Mouse (Mus musculus) heart, embryonic 14.5 days (tissue): Measurements from ENCODE around the gene Cyb5b. TPM values are rescaled to one million over a fixed set of nuclear protein-coding genes. Genes with fewer than 3 reads are reported as not detected.

Source experiments
- ATAC-seq: fragments of 200-750 bp; cut with Nextera tagmentation; 2 replicates; pipeline ENCODE4 v1.8.0; 2017; ENCODE audit warnings: low read depth, moderate TSS enrichment; ENCODE audit not compliant: insufficient number of reproducible peaks, insufficient read depth, low FRiP score
- H3K27ac ChIP-seq, 2 experiments: fragments of 200-500 bp in 1 of 2; fragments of 300-500 bp in 1 of 2; sonication (generic) in 1 of 2; replicated peaks in 1 of 2; 2 replicates each; pipeline ENCODE4 v1.5.1; 2012 to 2014; ENCODE audit warnings: low read depth in 2 of 2, low read length in 2 of 2, control low read depth in 1 of 2, mild to moderate bottlenecking in 1 of 2, mixed read lengths in 1 of 2; ENCODE audit not compliant: control insufficient read depth in 1 of 2, insufficient read depth in 1 of 2
- H3K27me3 ChIP-seq: fragments of 300-500 bp; sonication (generic); 2 replicates; pipeline ENCODE4 v1.6.1; 2014; ENCODE audit warnings: mild to moderate bottlenecking, low read length, control low read depth; ENCODE audit not compliant: control insufficient read depth, insufficient read depth
- H3K36me3 ChIP-seq: fragments of 300-500 bp; sonication (generic); 2 replicates; pipeline ENCODE4 v1.6.1; 2014; ENCODE audit warnings: mild to moderate bottlenecking, control low read depth, low read length, mixed read lengths; ENCODE audit not compliant: control insufficient read depth, insufficient read depth
- H3K4me1 ChIP-seq, 2 experiments: fragments of 200-500 bp in 1 of 2; fragments of 300-500 bp in 1 of 2; sonication (generic) in 1 of 2; 2 replicates each; pipeline ENCODE4 v1.6.1; 2012 to 2014; ENCODE audit warnings: low read length in 2 of 2, control low read depth in 1 of 2, mixed read lengths in 1 of 2; ENCODE audit not compliant: control insufficient read depth in 2 of 2, insufficient read depth in 2 of 2
- H3K4me2 ChIP-seq: fragments of 300-500 bp; sonication (generic); 2 replicates; pipeline ENCODE4 v1.6.1; 2014; ENCODE audit warnings: mild to moderate bottlenecking, low read length
- H3K4me3 ChIP-seq, 2 experiments: fragments of 200-500 bp in 1 of 2; fragments of 300-500 bp in 1 of 2; sonication (generic) in 1 of 2; 2 replicates each; pipeline ENCODE4 v1.5.1; 2012 to 2014; ENCODE audit warnings: low read length in 2 of 2, mild to moderate bottlenecking in 2 of 2, control low read depth in 1 of 2, low read depth in 1 of 2, moderate library complexity in 1 of 2; ENCODE audit not compliant: control insufficient read depth in 1 of 2, insufficient read depth in 1 of 2
- H3K9ac ChIP-seq: fragments of 300-500 bp; sonication (generic); 2 replicates; pipeline ENCODE4 v1.6.1; 2014; ENCODE audit warnings: mild to moderate bottlenecking, low read length
- H3K9me3 ChIP-seq: fragments of 300-500 bp; sonication (generic); 2 replicates; pipeline ENCODE4 v1.6.1; 2016; ENCODE audit warnings: low read length, control low read depth; ENCODE audit not compliant: control insufficient read depth
- WGBS: fragments of 180-500 bp; shearing (Covaris S2); extraction: QIAGEN DNeasy Blood & Tissue Kit; methylation state at CpG from one replicate; pipeline ENCODE4 v1.1.7; 2014; 5-methylcytosine and 5-hydroxymethylcytosine counted together
- polyA plus RNA-seq: library from polyadenylated mRNA; unstranded; fragments of >200 nt; fragmentation: Nextera tagmentation; extraction: Ambion mirVana; gene quantifications from 2 replicates; pipeline ENCODE4 v1.2.1, GENCODE M21; 2014

Gene Cyb5b
- polyA plus RNA-seq, 1 experiment from 2014 or later: 65.6 TPM

- no peak for ATAC-seq
- H3K27me3 ChIP-seq: no peaks in the 10 kb centered on the region
- WGBS: 63% methylated on average over 4 of the region's 4 CpGs
Observed at GRCm38 (mm10) chr8:107143501-107143900, 6.9 kb upstream of the Cyb5b start.

GRCm38 (mm10) chr8:107146186-107146585, 4.3 kb upstream of the Cyb5b start:
- Histone ChIP-seq H3K27me3 (no peaks in the 10 kb centered on the region), H3K36me3 (no peaks in the 10 kb centered on the region), H3K27ac (no peak overlapping the region), H3K4me1 (peaks cover 4 to 6% of the 10 kb centered on the region in 2 experiments), H3K4me2 (no peak overlapping the region), H3K9ac (no peak overlapping the region), H3K9me3 (no peaks in the 10 kb centered on the region), H3K4me3 (no peak overlapping the region)
- no peak for ATAC-seq

More at GRCm38 (mm10) chr8:107143501-107143900, 6.9 kb upstream of the Cyb5b start:
- Histone ChIP-seq H3K4me2 (no peak overlapping the region), H3K9me3 (no peaks in the 10 kb centered on the region), H3K4me1 (peaks cover 6 to 12% of the 10 kb centered on the region in 2 experiments), H3K36me3 (no peaks in the 10 kb centered on the region), H3K4me3 (no peak overlapping the region), H3K9ac (no peak overlapping the region), H3K27ac (no peak overlapping the region)

- Histone ChIP-seq H3K9ac (no peak overlapping the region), H3K4me1 (peaks cover 6 to 11% of the 10 kb centered on the region in 2 experiments), H3K9me3 (no peaks in the 10 kb centered on the region), H3K4me2 (no peak overlapping the region), H3K36me3 (peaks cover 14% of the 10 kb centered on the region), H3K27me3 (no peaks in the 10 kb centered on the region), H3K4me3 (no peak overlapping the region), H3K27ac (no peak overlapping the region)
- 82% methylated on average over 5 of the region's 5 CpGs for WGBS
- ATAC-seq: no peak
Observed at GRCm38 (mm10) chr8:107148802-107149201, 1.6 kb upstream of the Cyb5b start.

GRCm38 (mm10) chr8:107150057-107150403, 410 bp upstream of the Cyb5b start:
- Histone ChIP-seq H3K4me1 (peaks cover 6 to 11% of the 10 kb centered on the region in 2 experiments), H3K9ac (peak overlapping the region; percentile 94), H3K4me3 (peak overlapping the region; percentile 90 to 91), H3K27me3 (no peaks in the 10 kb centered on the region), H3K4me2 (peak overlapping the region; percentile 66), H3K9me3 (no peaks in the 10 kb centered on the region), H3K36me3 (peaks cover 25% of the 10 kb centered on the region), H3K27ac (peak overlapping the region; percentile 75 to 85)
- ATAC-seq: no peak
- 24% methylated on average over 6 of the region's 6 CpGs for WGBS

- ATAC-seq: no peak
- Histone ChIP-seq H3K4me3 (peak overlapping the region; percentile 90 to 91), H3K27ac (peak overlapping the region in 1 of 2 experiments; percentile 85; a peak in 1 of 4 replicates), H3K4me1 (peaks cover 6 to 11% of the 10 kb centered on the region in 2 experiments), H3K9me3 (0 out of 2 replicates have a peak, but pooled peaks cover 2% of the 10 kb centered on the region), H3K27me3 (no peaks in the 10 kb centered on the region), H3K9ac (peak overlapping the region; percentile 94), H3K36me3 (peaks cover 37% of the 10 kb centered on the region), H3K4me2 (peak overlapping the region; percentile 66)
- 67% methylated on average over 7 of the region's 7 CpGs for WGBS
Observed at GRCm38 (mm10) chr8:107151212-107151920, 926 bp downstream of the Cyb5b start.

- Histone ChIP-seq H3K4me2 (no peak overlapping the region), H3K4me3 (no peak overlapping the region), H3K9me3 (0 out of 2 replicates have a peak, but pooled peaks cover 2% of the 10 kb centered on the region), H3K9ac (no peak overlapping the region), H3K27ac (no peak overlapping the region), H3K36me3 (peaks cover 42% of the 10 kb centered on the region), H3K27me3 (no peaks in the 10 kb centered on the region), H3K4me1 (peaks cover 8 to 22% of the 10 kb centered on the region in 2 experiments)
- WGBS: 90% methylated on average over 14 of the region's 14 CpGs
- ATAC-seq: no peak
Observed at GRCm38 (mm10) chr8:107153326-107154210, 3.1 kb downstream of the Cyb5b start.

- H3K9ac ChIP-seq: no peak overlapping the region
- no peak overlapping the region for H3K27ac ChIP-seq
- no peak overlapping the region for H3K4me2 ChIP-seq
- peaks cover 2 to 11% of the 10 kb centered on the region in 2 experiments; a peak in 2 of 4 replicates for H3K4me1 ChIP-seq
- 0 out of 2 replicates have a peak, but pooled peaks cover 2% of the 10 kb centered on the region for H3K9me3 ChIP-seq
- H3K27me3 ChIP-seq: no peaks in the 10 kb centered on the region
- peaks cover 52% of the 10 kb centered on the region for H3K36me3 ChIP-seq
- ATAC-seq: no peak
- H3K4me3 ChIP-seq: no peak overlapping the region
Observed at GRCm38 (mm10) chr8:107156816-107157215, 6.4 kb downstream of the Cyb5b start.
